Mouse (Mus musculus) stomach, postnatal 0 days (tissue): Measurements from ENCODE around the gene Pi4k2b. TPM values are rescaled to one million over a fixed set of nuclear protein-coding genes. Genes with fewer than 3 reads are reported as not detected.

Source experiments
- ATAC-seq: fragments of 200-750 bp; cut with Nextera tagmentation; 2 replicates; pipeline ENCODE4 v1.8.0; 2017; ENCODE audit not compliant: low FRiP score, low TSS enrichment
- DNase-seq: peaks from one replicate; pipeline ENCODE4 v3.0.0-alpha.2; 2016; ENCODE audit warnings: low spot score
- H3K27ac ChIP-seq: fragments of 300-500 bp; sonication (generic); replicated peaks from 2 replicates; pipeline ENCODE4 v1.5.1; 2014; ENCODE audit warnings: mild to moderate bottlenecking, control low read depth
- H3K27me3 ChIP-seq: fragments of 300-500 bp; sonication (generic); 2 replicates; pipeline ENCODE4 v1.6.1; 2014; ENCODE audit warnings: low read length; ENCODE audit not compliant: control insufficient read depth, insufficient read depth
- H3K36me3 ChIP-seq: fragments of 300-500 bp; sonication (generic); 2 replicates; pipeline ENCODE4 v1.6.1; 2014; ENCODE audit warnings: low read length, mixed read lengths; ENCODE audit not compliant: control insufficient read depth, insufficient read depth
- H3K4me1 ChIP-seq: fragments of 300-500 bp; sonication (generic); replicated peaks from 2 replicates; pipeline ENCODE4 v1.6.1; 2014; ENCODE audit warnings: antibody characterized with exemption; ENCODE audit not compliant: control insufficient read depth, insufficient read depth
- H3K4me2 ChIP-seq: fragments of 300-500 bp; sonication (generic); replicated peaks from 2 replicates; pipeline ENCODE4 v1.6.1; 2014; ENCODE audit warnings: low read depth, mild to moderate bottlenecking, control low read depth, moderate library complexity
- H3K4me3 ChIP-seq: fragments of 300-500 bp; sonication (generic); 2 replicates; pipeline ENCODE4 v1.5.1; 2014; ENCODE audit warnings: low read depth, low read length, control low read depth
- H3K9ac ChIP-seq: fragments of 300-500 bp; sonication (generic); 2 replicates; pipeline ENCODE4 v1.6.1; 2014; ENCODE audit warnings: mild to moderate bottlenecking, low read length, control low read depth, mixed read lengths
- H3K9me3 ChIP-seq: fragments of 300-500 bp; sonication (generic); 2 replicates; pipeline ENCODE4 v1.6.1; 2016; ENCODE audit warnings: low read length; ENCODE audit not compliant: control insufficient read depth
- CTCF ChIP-seq: IDR thresholded peaks from 2 replicates; pipeline ENCODE4 v1.5.1; 2016; ENCODE audit warnings: antibody characterized with exemption, low read depth, mild to moderate bottlenecking, moderate library complexity
- EP300 ChIP-seq: optimal IDR thresholded peaks from 2 replicates; pipeline ENCODE3; 2016; ENCODE audit warnings: antibody characterized with exemption
- WGBS: fragments of 180-500 bp; shearing (Covaris S2); extraction: QIAGEN DNeasy Blood & Tissue Kit; methylation state at CpG from one replicate; pipeline ENCODE4 v1.1.7; 2014; 5-methylcytosine and 5-hydroxymethylcytosine counted together
- polyA plus RNA-seq: library from polyadenylated mRNA; unstranded; fragments of >200 nt; fragmentation: Nextera tagmentation; extraction: Ambion mirVana; gene quantifications from 2 replicates; pipeline ENCODE4 v1.2.1, GENCODE M21; 2015

Gene Pi4k2b
- polyA plus RNA-seq, 1 experiment from 2014 or later: 29.1 TPM

DNA sequence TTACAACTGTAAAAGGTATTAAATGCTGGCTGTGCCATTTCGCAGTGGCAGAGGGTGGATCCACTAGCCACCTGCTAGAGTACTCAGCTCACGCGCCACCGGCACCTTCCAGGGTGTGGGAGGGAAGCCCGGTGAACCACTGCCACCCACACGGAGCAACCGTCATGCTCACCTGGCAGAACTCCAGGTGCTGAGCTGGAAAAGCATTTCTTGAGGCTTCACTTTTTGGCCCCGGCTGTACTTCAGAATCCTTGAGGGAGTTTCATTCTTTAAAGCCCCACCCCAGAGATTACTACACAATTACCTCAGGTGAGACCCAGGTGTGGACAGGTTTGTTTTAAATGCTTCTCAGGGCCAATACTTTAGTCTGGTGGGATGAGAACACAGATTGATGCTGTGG is 20.4 kb upstream of the Pi4k2b start:
- H3K9me3 ChIP-seq: no peaks in the 10 kb centered on the region
- no peaks in the 10 kb centered on the region for H3K27me3 ChIP-seq
- H3K9ac ChIP-seq: no peak overlapping the region
- no peak for ATAC-seq
- no peak overlapping the region for H3K4me3 ChIP-seq
- H3K36me3 ChIP-seq: no peaks in the 10 kb centered on the region
- peak; percentile 46 for DNase-seq
- H3K27ac ChIP-seq: no peak overlapping the region
- WGBS: 49% methylated on average over 8 of the region's 8 CpGs
- TF ChIP-seq EP300 (no peak), CTCF (no peak)
- no peaks in the 10 kb centered on the region for H3K4me1 ChIP-seq
- H3K4me2 ChIP-seq: no peak overlapping the region

DNA sequence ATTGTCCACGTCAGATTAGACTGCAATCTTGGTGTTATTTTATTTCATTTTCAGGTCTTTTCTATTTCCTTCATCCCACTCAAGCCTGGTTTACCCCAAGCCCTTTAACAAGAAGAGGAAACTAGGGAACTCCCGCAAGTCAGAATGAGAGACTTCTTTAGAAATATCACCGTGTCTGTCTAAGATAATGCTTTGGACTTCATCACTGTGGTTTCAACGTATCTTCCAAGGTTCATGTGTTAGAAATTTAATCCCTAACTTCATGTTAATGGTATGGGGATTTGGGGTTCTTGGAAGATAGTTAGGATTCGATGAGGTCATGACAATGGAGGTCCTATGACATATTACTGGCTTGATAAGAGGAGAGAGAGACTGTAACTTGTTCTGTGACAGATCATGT is 13.6 kb upstream of the Pi4k2b start:
- WGBS: 76% methylated on average over 5 of the region's 5 CpGs
- no peaks in the 10 kb centered on the region for H3K36me3 ChIP-seq
- ATAC-seq: no peak
- no peak overlapping the region for H3K4me3 ChIP-seq
- no peaks in the 10 kb centered on the region for H3K27me3 ChIP-seq
- DNase-seq: no peak
- H3K4me1 ChIP-seq: no peaks in the 10 kb centered on the region
- no peaks in the 10 kb centered on the region for H3K9me3 ChIP-seq
- no peak overlapping the region for H3K27ac ChIP-seq
- no peak overlapping the region for H3K4me2 ChIP-seq
- H3K9ac ChIP-seq: no peak overlapping the region
- TF ChIP-seq CTCF (no peak), EP300 (no peak)

DNA sequence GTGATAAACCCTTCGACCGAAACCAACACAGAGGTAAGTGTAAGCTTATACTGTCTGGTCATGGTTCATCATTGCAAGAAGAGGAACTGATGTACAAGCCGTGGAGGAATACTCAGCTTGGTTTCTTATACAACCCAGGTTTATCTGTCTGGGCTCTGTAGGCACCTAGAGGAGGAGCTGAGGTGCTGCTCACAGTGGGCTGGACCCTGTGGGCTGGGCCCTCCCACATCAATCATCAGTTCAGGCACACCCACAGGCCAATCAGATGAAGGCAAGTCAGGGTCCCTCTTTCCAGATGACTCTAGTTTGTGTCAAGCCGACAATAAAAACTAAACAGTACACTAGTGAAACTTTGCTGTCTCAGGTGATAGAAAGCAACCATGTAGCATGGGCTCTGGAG is 8.6 kb upstream of the Pi4k2b start:
- H3K36me3 ChIP-seq: no peaks in the 10 kb centered on the region
- no peak overlapping the region for H3K4me2 ChIP-seq
- 71% methylated on average over 4 of the region's 4 CpGs for WGBS
- ATAC-seq (no peak), DNase-seq (no peak)
- H3K4me1 ChIP-seq: no peaks in the 10 kb centered on the region
- TF ChIP-seq CTCF (no peak), EP300 (no peak)
- H3K4me3 ChIP-seq: no peak overlapping the region
- H3K27me3 ChIP-seq: no peaks in the 10 kb centered on the region
- no peak overlapping the region for H3K9ac ChIP-seq
- no peaks in the 10 kb centered on the region for H3K9me3 ChIP-seq
- H3K27ac ChIP-seq: no peak overlapping the region

DNA sequence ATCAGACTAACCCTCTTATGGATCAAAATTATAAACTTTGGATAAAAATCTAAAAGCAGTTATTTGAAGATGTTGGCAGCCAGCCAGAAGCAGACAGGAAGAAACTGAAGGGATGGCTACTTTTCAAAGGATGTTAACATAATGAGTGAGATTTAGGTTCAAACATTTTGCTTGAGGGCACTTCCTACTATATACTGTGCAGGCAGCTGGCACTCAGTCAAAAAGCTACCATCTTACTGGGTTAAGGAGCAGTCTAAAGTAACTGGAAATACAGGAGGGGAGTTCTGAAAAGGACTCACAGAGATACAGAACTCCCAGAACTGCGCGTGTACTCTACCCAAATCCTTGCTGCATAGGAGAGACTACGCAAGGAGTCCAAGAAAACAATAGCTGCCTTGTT is 5.3 kb upstream of the Pi4k2b start:
- WGBS: 55% methylated on average over 3 of the region's 3 CpGs
- H3K4me1 ChIP-seq: no peaks in the 10 kb centered on the region
- H3K4me2 ChIP-seq: no peak overlapping the region
- H3K36me3 ChIP-seq: no peaks in the 10 kb centered on the region
- H3K9me3 ChIP-seq: no peaks in the 10 kb centered on the region
- no peak for ATAC-seq
- no peaks in the 10 kb centered on the region for H3K27me3 ChIP-seq
- H3K27ac ChIP-seq: no peak overlapping the region
- TF ChIP-seq CTCF (no peak), EP300 (no peak)
- no peak overlapping the region for H3K9ac ChIP-seq
- H3K4me3 ChIP-seq: no peak overlapping the region
- DNase-seq: no peak

DNA sequence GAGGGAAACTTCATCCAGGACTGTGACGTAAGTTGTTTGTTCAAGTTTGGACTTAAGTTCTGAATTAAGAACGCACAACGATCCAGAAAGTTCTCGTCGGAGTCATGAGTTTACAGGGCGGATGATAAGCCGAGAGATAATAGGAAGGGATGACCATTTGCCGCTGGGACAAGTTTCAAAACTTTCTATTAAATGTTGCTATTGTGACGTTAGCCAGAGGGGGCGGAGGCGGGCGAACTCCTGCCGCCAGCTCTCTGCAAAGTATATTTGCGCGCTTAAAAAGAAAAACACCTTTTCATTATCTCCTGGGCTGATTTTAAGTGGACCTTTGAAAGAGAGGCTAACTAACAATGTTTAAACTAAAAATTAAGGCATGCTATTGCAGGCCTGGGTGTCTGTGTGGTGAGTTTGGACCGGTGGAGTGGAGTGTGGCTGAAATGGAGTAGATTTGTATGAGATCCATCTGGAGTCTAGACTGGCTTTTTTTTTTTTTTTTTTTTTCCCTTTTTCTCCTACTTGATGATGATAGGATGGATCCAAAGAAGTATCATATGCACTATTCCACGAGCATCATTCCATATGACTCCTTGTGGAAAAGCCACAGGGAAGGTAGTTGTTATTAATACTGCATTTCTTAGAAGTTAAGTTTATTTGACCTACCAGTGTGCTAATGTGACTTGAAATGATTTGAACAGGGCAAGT is 889 bp downstream of the Pi4k2b start:
- Histone ChIP-seq H3K9ac (peak overlapping the region; percentile 89), H3K4me3 (peak overlapping the region; percentile 88), H3K36me3 (no peaks in the 10 kb centered on the region), H3K4me1 (no peaks in the 10 kb centered on the region), H3K9me3 (no peaks in the 10 kb centered on the region), H3K27me3 (no peaks in the 10 kb centered on the region), H3K4me2 (peak overlapping the region; percentile 77), H3K27ac (peak overlapping the region; percentile 91)
- 2% methylated on average over 17 of the region's 17 CpGs for WGBS
- TF ChIP-seq CTCF (peak; percentile 59), EP300 (no peak)
- ATAC-seq: peak; percentile 14; the same call in 1 of the 2 replicates
- peak; percentile 64 for DNase-seq

DNA sequence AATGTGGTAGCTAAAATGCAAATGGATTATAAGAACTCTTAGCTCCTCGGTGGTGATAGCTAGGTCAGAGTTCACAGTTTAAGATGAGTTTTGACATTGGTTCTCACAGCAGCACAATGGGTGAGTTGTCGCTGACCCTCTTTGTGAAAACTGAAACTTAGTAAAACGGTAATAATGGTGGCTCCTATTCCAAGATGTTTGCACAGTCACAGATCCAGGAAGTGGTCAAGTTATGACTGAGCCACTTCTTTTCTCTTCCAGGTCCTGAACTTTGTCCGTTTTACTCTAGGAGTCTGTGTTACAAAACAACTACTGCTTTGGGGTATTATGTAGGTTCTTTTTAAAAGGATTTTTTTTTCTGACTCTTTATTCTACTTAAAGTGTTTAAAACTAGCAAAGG is 1.9 kb downstream of the Pi4k2b start:
- H3K36me3 ChIP-seq: no peaks in the 10 kb centered on the region
- H3K4me1 ChIP-seq: no peaks in the 10 kb centered on the region
- H3K9me3 ChIP-seq: no peaks in the 10 kb centered on the region
- peak overlapping the region; percentile 77 for H3K4me2 ChIP-seq
- H3K9ac ChIP-seq: no peak overlapping the region
- TF ChIP-seq EP300 (no peak), CTCF (no peak)
- 37% methylated on average over 4 of the region's 4 CpGs for WGBS
- H3K4me3 ChIP-seq: peak overlapping the region; percentile 88
- DNase-seq (no peak), ATAC-seq (0 out of 2 replicates have a peak, but pooled peaks have one; percentile 41)
- no peak overlapping the region for H3K27ac ChIP-seq
- no peaks in the 10 kb centered on the region for H3K27me3 ChIP-seq
